Mouse (Mus musculus) common myeloid progenitor, adult 5-6 weeks (primary cell): ENCODE measurements at regions not wholly inside any gene's neighbourhood (a gene's known extent, or its start where the extent isn't known, plus 50 kb on each side); places are given as distances from the start of the nearest gene placed in this dataset.

ENCODE experiments used
- ATAC-seq: replicated peaks from 2 replicates; pipeline ENCODE4 v1.8.0; 2016; ENCODE audit warnings: low read depth, mild to moderate bottlenecking, moderate TSS enrichment, inconsistent platforms; ENCODE audit not compliant: poor library complexity, severe bottlenecking

DNA sequence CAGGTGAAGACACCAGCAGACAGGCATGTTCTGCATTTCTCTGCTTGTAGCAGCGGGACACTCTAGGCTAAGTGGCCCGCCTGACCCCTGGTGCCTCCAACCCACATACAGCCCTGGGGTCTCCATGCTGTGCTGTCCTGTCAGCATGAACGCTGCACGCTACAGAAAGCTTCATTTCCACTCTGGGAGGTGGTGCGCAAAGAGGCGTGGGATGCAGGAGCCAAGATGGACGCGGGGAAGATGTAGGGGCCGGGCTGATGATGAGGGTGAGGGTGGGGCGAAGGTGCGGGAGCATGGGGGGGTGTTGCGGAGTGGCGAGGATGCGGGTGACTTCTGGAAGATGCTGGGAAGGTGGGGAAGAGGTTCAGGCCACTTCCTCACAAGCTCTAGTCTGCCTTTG, 88.6 kb upstream of the Hmga2 start:
- no peak for ATAC-seq

- ATAC-seq = no peak
Measured at GRCm38 (mm10) chr10:120563926-120564325, 87.7 kb upstream of the Hmga2 start.

DNA sequence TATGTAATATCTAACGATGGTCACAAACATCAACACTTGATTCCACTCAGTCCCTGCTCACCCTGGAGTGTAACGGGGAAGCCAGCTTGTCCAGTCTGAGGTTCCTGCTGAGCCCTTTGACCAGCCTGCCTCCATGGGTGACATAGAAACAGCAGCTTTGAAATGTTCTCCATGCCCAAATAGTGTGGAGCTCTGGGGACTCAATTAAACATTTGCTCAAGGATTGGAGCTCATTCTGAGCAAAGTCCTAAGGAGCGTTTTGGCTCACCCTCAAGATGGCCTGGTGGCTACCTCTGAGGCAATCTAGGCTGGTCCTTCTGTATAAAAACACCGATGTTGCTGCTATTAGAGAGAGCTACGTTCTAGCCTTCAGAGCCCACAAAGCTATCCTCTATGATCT, 85.6 kb upstream of the Hmga2 start:
- no peak for ATAC-seq

DNA sequence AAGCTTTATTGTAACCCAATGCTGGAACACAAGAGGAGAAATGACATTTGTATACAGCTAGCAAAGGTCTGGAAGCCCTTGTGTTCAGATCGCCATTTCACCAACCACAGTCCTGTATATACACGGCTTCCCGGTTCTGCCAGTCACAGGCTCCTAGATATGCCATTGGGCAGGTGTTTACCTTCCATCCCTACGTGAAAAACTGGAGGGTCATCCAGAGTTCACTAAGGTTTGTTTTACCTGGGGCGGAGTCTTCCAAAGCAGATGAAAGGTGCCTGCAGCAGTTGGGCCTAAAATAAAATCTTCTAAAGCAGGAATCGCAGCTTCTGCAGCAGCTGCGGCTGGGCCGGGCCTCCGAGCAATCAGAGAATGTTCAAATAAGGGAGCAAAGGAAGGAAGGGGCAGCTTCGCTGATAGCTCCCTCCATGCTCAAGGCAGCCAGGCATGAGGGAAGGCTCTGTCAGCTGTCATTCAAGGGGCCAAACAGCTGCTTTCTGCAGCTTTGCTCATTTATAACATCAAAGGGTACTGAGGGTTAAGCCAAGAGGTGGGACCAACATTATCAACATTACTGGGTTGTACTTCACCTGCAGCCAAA, 81.7 kb upstream of the Hmga2 start:
- ATAC-seq = no peak

DNA sequence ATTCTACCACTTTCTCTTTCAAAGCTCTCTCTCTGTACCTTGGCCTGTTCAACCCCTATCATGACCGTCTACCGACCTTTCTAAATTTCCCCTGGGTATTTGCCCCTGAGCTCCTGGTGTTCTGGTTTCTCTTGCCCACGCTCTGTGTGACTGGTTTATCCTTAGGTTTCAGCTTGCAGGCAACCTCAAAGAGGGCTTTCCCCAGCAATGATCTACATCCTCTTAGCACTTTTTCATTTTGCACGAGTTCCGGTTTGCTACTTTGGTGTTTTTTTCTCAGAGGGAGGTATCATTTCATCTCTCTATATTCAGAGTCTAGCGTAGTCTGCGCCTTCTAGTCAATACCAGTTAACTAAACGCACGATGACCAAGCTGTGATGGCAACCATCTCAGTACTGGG, 79.8 kb upstream of the Hmga2 start:
- no peak for ATAC-seq

GRCm38 (mm10) chr10:120553097-120553453, 76.8 kb upstream of the Hmga2 start:
- ATAC-seq = peak; percentile 73

GRCm38 (mm10) chr10:120552341-120553096, 76.2 kb upstream of the Hmga2 start:
- ATAC-seq = peak; percentile 55

DNA sequence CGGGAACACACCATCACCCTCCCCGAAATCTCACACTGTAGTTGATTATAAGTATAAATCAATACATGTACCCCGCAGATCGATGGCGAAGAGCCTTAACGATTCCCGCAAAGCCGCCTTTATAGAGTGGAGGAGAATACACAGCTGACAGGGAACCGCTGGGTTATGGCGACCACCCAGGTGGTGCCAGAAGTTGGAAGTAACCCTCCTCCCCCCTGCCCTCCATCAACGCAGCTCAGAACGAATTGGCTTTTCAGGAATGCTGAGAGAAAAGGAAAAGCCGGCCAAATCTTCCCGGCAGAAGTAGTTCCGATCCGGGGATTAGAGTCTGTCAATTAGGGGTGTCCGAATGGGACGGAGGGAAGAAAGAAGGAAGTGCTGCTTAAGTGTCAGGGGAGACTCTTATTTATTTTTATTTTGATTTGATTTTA, 75.6 kb upstream of the Hmga2 start:
- no peak for ATAC-seq

DNA sequence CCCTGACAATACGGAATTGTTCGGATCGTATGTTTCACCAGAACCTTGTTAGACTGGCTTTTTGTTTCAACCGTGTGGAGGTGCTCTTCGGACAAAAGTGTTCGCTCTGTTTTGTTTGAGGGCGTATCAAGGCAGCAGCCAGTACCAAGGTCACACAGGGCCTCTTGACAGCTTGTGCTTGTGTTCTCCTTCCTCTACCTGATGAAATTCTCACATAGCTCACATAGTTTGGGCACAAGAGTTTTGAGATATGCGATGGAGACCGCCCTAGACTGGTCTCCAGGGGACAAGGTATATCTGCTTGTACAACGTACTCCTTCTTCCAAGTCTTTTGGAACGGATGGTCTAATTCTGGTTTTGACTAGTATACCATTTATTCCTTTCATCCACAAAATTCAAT, 70.9 kb upstream of the Hmga2 start:
- no peak for ATAC-seq

- ATAC-seq = no peak; the same call in 1 of the 2 replicates
Measured at GRCm38 (mm10) chr10:120541618-120542017, 65.3 kb upstream of the Hmga2 start.

GRCm38 (mm10) chr10:120538561-120538960, 62.3 kb upstream of the Hmga2 start:
- ATAC-seq = no peak

GRCm38 (mm10) chr10:120528406-120528805, 52.1 kb upstream of the Hmga2 start:
- ATAC-seq = no peak

DNA sequence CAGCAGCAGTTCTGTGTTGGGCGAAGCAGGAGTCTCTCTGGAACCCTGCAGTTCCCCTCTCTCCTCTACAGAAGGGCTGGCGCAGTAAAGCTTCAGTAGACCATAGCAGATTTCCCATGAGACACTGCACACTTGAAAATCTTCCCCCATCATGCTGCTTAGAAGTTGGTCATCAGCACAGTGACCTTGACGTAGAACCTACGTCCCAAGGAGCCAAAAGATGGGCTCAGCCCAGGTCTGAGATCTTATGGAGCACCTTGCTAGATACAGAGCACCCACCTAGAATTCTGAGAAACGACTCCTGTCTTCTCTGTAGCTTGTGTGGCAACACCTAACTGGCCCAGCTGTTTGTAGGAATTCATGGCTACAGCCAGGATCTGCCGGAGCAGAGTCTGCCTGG, 51.7 kb upstream of the Hmga2 start:
- no peak for ATAC-seq

DNA sequence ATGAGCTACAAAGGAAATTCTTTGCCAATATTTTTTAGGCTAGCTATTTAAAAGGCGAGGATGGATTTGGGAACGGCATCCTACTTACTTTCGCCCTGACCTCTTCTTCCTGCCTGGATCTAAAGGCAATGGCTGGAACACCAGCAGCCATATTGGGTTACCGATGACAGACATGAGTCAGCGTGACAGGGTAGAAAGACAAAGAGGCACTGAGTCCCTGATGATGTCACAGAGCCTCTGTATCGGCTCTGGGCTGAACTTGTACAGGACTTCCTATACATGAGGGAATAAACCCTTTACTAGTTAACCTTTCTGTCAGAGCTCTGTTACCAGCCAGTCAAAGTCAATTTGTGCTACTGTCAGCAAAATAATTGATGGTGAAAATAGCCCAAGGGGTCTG, 50.7 kb upstream of the Hmga2 start:
- no peak for ATAC-seq
